23 mouse cellular contexts compared by ENCODE assay signal in genomic region chr8:122572751-122573150, GRCm38 (mm10). TPM values are rescaled to one million over a fixed set of nuclear protein-coding genes. Genes with fewer than 3 reads are reported as not detected.
DNase-seq lines count a peak whose midpoint lies in the region; ATAC-seq and TF ChIP-seq lines count a peak whose summit lies in the region.
"Had no signal": no experiment of that assay in that cellular context is flagged by ENCODE, and none has a peak within 500 bp of the region (broad histone marks: within the 10 kb centered on the region; RNA-seq: fewer than 3 reads in every experiment).

No protein-coding gene starts in this region.

- TF ChIP-seq CTCF in midbrain, postnatal 0 days (IDR thresholded peaks at IDR 0.05), result no peak
- TF ChIP-seq CTCF in small intestine, adult 2 months (IDR thresholded peaks at IDR 0.05; ENCODE audit: extremely low read depth, insufficient read length, insufficient replicate concordance, low read depth, low read length), result no peak

- no peak overlapping the region for H3K4me2 ChIP-seq in midbrain, embryonic 12.5 days (replicated peaks)
- H3K4me2 ChIP-seq in midbrain, postnatal 0 days (ENCODE audit: low read depth, low read length, poor library complexity, severe bottlenecking), result no peak overlapping the region
- H3K4me2 ChIP-seq in intestine, embryonic 16.5 days (ENCODE audit: low read depth, low read length), result no peak overlapping the region
- H3K4me2 ChIP-seq: embryonic facial prominence, embryonic 15.5 days; forebrain, embryonic 15.5 days; heart, embryonic 12.5 days; limb, embryonic 15.5 days had no signal

- H3K9me3 ChIP-seq in midbrain, embryonic 12.5 days, result no peaks in the 10 kb centered on the region
- no peaks in the 10 kb centered on the region for H3K9me3 ChIP-seq in midbrain, postnatal 0 days (ENCODE audit: low read length)
- no peaks in the 10 kb centered on the region for H3K9me3 ChIP-seq in intestine, embryonic 16.5 days (ENCODE audit: control insufficient read depth, low read length)
- H3K9me3 ChIP-seq: embryonic facial prominence, embryonic 15.5 days; forebrain, embryonic 15.5 days; heart, embryonic 12.5 days; limb, embryonic 15.5 days had no signal

- peaks cover 39% of the 10 kb centered on the region for H3K36me3 ChIP-seq in midbrain, embryonic 12.5 days
- peaks cover 5% of the 10 kb centered on the region; the same call in 1 of the 2 replicates for H3K36me3 ChIP-seq in midbrain, postnatal 0 days (ENCODE audit: insufficient read depth, low read length)
- peaks cover 25% of the 10 kb centered on the region; the same call in 1 of the 2 replicates for H3K36me3 ChIP-seq in intestine, embryonic 16.5 days (ENCODE audit: control insufficient read depth, insufficient read depth, low read length)
- peaks cover 20% of the 10 kb centered on the region for H3K36me3 ChIP-seq in small intestine, adult 2 months (ENCODE audit: control insufficient read depth, insufficient read depth, low read length)

- no peaks in the 10 kb centered on the region for H3K27me3 ChIP-seq in midbrain, embryonic 12.5 days
- no peaks in the 10 kb centered on the region for H3K27me3 ChIP-seq in midbrain, postnatal 0 days (ENCODE audit: insufficient read depth, low read length)
- no peaks in the 10 kb centered on the region for H3K27me3 ChIP-seq in intestine, embryonic 16.5 days (replicated peaks; ENCODE audit: control insufficient read depth, insufficient read depth, low read length)
- H3K27me3 ChIP-seq in small intestine, adult 2 months (ENCODE audit: control insufficient read depth, insufficient read depth, low read length), result no peaks in the 10 kb centered on the region
- H3K27me3 ChIP-seq: embryonic facial prominence, embryonic 15.5 days; forebrain, embryonic 15.5 days; heart, embryonic 12.5 days; limb, embryonic 15.5 days had no signal

- H3K9ac ChIP-seq in midbrain, embryonic 12.5 days (replicated peaks), result no peak overlapping the region
- H3K9ac ChIP-seq in midbrain, postnatal 0 days (replicated peaks; ENCODE audit: low read length, poor library complexity, severe bottlenecking), result no peak overlapping the region
- no peak overlapping the region for H3K9ac ChIP-seq in intestine, embryonic 16.5 days (ENCODE audit: low read depth, low read length)
- H3K9ac ChIP-seq: embryonic facial prominence, embryonic 15.5 days; forebrain, embryonic 15.5 days; heart, embryonic 12.5 days; limb, embryonic 15.5 days had no signal

- DNase-seq in kidney, adult 8-10 months, result peak; percentile 60 to 72
- no peak for DNase-seq in kidney, postnatal 14 days
- DNase-seq in midbrain, postnatal 0 days (ENCODE audit: low spot score), result no peak
- no peak for DNase-seq in spleen, adult 12 weeks (ENCODE audit: low spot score)
- DNase-seq: adrenal gland, postnatal 25 days; cerebellum, adult 8-10 months; cerebellum, postnatal 36 days; embryo, embryonic 11 days; gastrocnemius, postnatal 25 days; heart, adult 18-20 months; heart, postnatal 10 days; layer of hippocampus, adult 9-11 months; lung, adult 18-20 months; lung, postnatal 10 days; spleen, adult 18-20 months had no signal

- ATAC-seq in midbrain, embryonic 12.5 days (ENCODE audit: low FRiP score, low read depth), result no peak
- ATAC-seq in midbrain, postnatal 0 days (ENCODE audit: low FRiP score), result no peak
- ATAC-seq in intestine, embryonic 16.5 days, result no peak
- ATAC-seq: forebrain, embryonic 15.5 days; hindbrain, postnatal 0 days had no signal

- TF ChIP-seq POLR2A in small intestine, adult 2 months (IDR thresholded peaks at IDR 0.05; ENCODE audit: low read depth, low read length), result no peak

- 91% methylated on average over 3 of the region's 3 CpGs for WGBS in midbrain, embryonic 12.5 days
- WGBS in midbrain, postnatal 0 days, result 93% methylated on average over 3 of the region's 3 CpGs
- 83% methylated on average over 3 of the region's 3 CpGs for WGBS in intestine, embryonic 16.5 days
- WGBS in small intestine, adult 2 months, result 61% methylated on average over 3 of the region's 3 CpGs

- H3K4me1 ChIP-seq in midbrain, embryonic 12.5 days, result peaks cover 54% of the 10 kb centered on the region
- peaks cover 23% of the 10 kb centered on the region for H3K4me1 ChIP-seq in midbrain, postnatal 0 days (ENCODE audit: insufficient read depth, low read length)
- H3K4me1 ChIP-seq in intestine, embryonic 16.5 days (ENCODE audit: control insufficient read depth, insufficient read depth, low read length), result peaks cover 45% of the 10 kb centered on the region
- peaks cover 37% of the 10 kb centered on the region for H3K4me1 ChIP-seq in small intestine, adult 2 months (ENCODE audit: control insufficient read depth, insufficient read depth, insufficient read length, low read length)

- H3K4me3 ChIP-seq in midbrain, embryonic 12.5 days, result no peak overlapping the region
- no peak overlapping the region for H3K4me3 ChIP-seq in midbrain, postnatal 0 days (ENCODE audit: low read depth, low read length)
- H3K4me3 ChIP-seq in intestine, embryonic 16.5 days (ENCODE audit: low read length), result no peak overlapping the region
- no peak overlapping the region for H3K4me3 ChIP-seq in small intestine, adult 2 months (ENCODE audit: low read depth, low read length)
- H3K4me3 ChIP-seq: embryonic facial prominence, embryonic 15.5 days; forebrain, embryonic 15.5 days; heart, embryonic 12.5 days; limb, embryonic 15.5 days had no signal

- H3K27ac ChIP-seq in midbrain, embryonic 12.5 days (replicated peaks), result 0 out of 2 replicates have a peak overlapping the region, but pooled peaks have one; percentile 11
- no peak overlapping the region for H3K27ac ChIP-seq in midbrain, postnatal 0 days (ENCODE audit: low read depth, low read length)
- peak overlapping the region; percentile 23 for H3K27ac ChIP-seq in intestine, embryonic 16.5 days (ENCODE audit: low read length)
- H3K27ac ChIP-seq in small intestine, adult 2 months (ENCODE audit: insufficient read depth, low read depth, low read length), result peak overlapping the region; percentile 91; the same call in 1 of the 2 replicates
- H3K27ac ChIP-seq: embryonic facial prominence, embryonic 15.5 days; forebrain, embryonic 15.5 days; hindbrain, postnatal 0 days had no signal

RNA-seq across cellular contexts. Expression of gene Aprt, which starts 4.0 kb away (rescaled TPM):
- 157 and 160 TPM in 2 replicates for polyA plus RNA-seq in midbrain, embryonic 12.5 days (2016; fragmentation: Nextera tagmentation; extraction: Ambion mirVana)
- total RNA-seq in midbrain, postnatal 0 days (2014; rRNA removed), result 83.9 and 97.2 TPM in 2 replicates
- 157 and 170 TPM in 2 replicates for polyA plus RNA-seq in midbrain, postnatal 0 days (2015; fragmentation: Nextera tagmentation; extraction: Ambion mirVana)
- polyA plus RNA-seq in intestine, embryonic 16.5 days (2015; fragmentation: Nextera tagmentation; extraction: Ambion mirVana), result 736 and 778 TPM in 2 replicates
- polyA plus RNA-seq in small intestine, adult 2 months (2012; rRNA removed), result 327 and 537 TPM in 2 replicates

RNA-seq across cellular contexts. Expression of gene Cdt1, which starts 4.9 kb away (rescaled TPM):
- 30.0 and 34.7 TPM in 2 replicates for polyA plus RNA-seq in midbrain, embryonic 12.5 days (2016; fragmentation: Nextera tagmentation; extraction: Ambion mirVana)
- total RNA-seq in midbrain, postnatal 0 days (2014; rRNA removed), result 9.2 and 15.6 TPM in 2 replicates
- 6.4 TPM in 2 replicates for polyA plus RNA-seq in midbrain, postnatal 0 days (2015; fragmentation: Nextera tagmentation; extraction: Ambion mirVana)
- 36.2 and 40.0 TPM in 2 replicates for polyA plus RNA-seq in intestine, embryonic 16.5 days (2015; fragmentation: Nextera tagmentation; extraction: Ambion mirVana)
- 26.8 and 64.8 TPM in 2 replicates for polyA plus RNA-seq in small intestine, adult 2 months (2012; rRNA removed)

RNA-seq across cellular contexts. Expression of gene Piezo1, which starts 21.6 kb away (rescaled TPM):
- 5.0 and 8.0 TPM in 2 replicates for polyA plus RNA-seq in midbrain, embryonic 12.5 days (2016; fragmentation: Nextera tagmentation; extraction: Ambion mirVana)
- total RNA-seq in midbrain, postnatal 0 days (2014; rRNA removed), result 10.8 and 14.2 TPM in 2 replicates
- 1.3 and 1.8 TPM in 2 replicates for polyA plus RNA-seq in midbrain, postnatal 0 days (2015; fragmentation: Nextera tagmentation; extraction: Ambion mirVana)
- 9.8 and 11.3 TPM in 2 replicates for polyA plus RNA-seq in intestine, embryonic 16.5 days (2015; fragmentation: Nextera tagmentation; extraction: Ambion mirVana)
- 29.5 and 36.4 TPM in 2 replicates for polyA plus RNA-seq in small intestine, adult 2 months (2012; rRNA removed)

RNA-seq across cellular contexts. Expression of gene Galns, which starts 38.5 kb away (rescaled TPM):
- polyA plus RNA-seq in midbrain, embryonic 12.5 days (2016; fragmentation: Nextera tagmentation; extraction: Ambion mirVana), result 4.9 and 5.7 TPM in 2 replicates
- 12.1 and 14.6 TPM in 2 replicates for total RNA-seq in midbrain, postnatal 0 days (2014; rRNA removed)
- 10.9 and 12.7 TPM in 2 replicates for polyA plus RNA-seq in midbrain, postnatal 0 days (2015; fragmentation: Nextera tagmentation; extraction: Ambion mirVana)
- 22.4 and 27.4 TPM in 2 replicates for polyA plus RNA-seq in intestine, embryonic 16.5 days (2015; fragmentation: Nextera tagmentation; extraction: Ambion mirVana)
- polyA plus RNA-seq in small intestine, adult 2 months (2012; rRNA removed), result 9.7 and 20.4 TPM in 2 replicates

RNA-seq across cellular contexts. Expression of gene Trappc2l, which starts 38.7 kb away (rescaled TPM):
- 50.4 and 57.5 TPM in 2 replicates for polyA plus RNA-seq in midbrain, embryonic 12.5 days (2016; fragmentation: Nextera tagmentation; extraction: Ambion mirVana)
- total RNA-seq in midbrain, postnatal 0 days (2014; rRNA removed), result 14.1 and 23.2 TPM in 2 replicates
- polyA plus RNA-seq in midbrain, postnatal 0 days (2015; fragmentation: Nextera tagmentation; extraction: Ambion mirVana), result 135 and 138 TPM in 2 replicates
- 76.7 and 86.4 TPM in 2 replicates for polyA plus RNA-seq in intestine, embryonic 16.5 days (2015; fragmentation: Nextera tagmentation; extraction: Ambion mirVana)
- 59.9 and 161 TPM in 2 replicates for polyA plus RNA-seq in small intestine, adult 2 months (2012; rRNA removed)

Comparison
In these comparisons a context has a peak if more than half of its experiments do, and no peak if none do; other contexts are left out.
1. DNase-seq: peak in kidney, adult 8-10 months (2 of 2); none in kidney, postnatal 14 days (single experiment), midbrain, postnatal 0 days (single experiment) and spleen, adult 12 weeks (single experiment).